ENCODE assay signal across 24 mouse cellular contexts in genomic region chr2:16696390-16696789, GRCm38 (mm10).
DNase-seq lines count a peak whose midpoint lies in the region; ATAC-seq and TF ChIP-seq lines count a peak whose summit lies in the region.
"Had no signal": no experiment of that assay in that cellular context is flagged by ENCODE, and none has a peak within 500 bp of the region (broad histone marks: within the 10 kb centered on the region; RNA-seq: fewer than 3 reads in every experiment).

No protein-coding gene starts in this region.

- peak; percentile 7 for DNase-seq in embryo, embryonic 10 days (ENCODE audit: low spot score)
- DNase-seq in embryo, embryonic 9.5 days (ENCODE audit: extremely low spot score), result no peak
- DNase-seq in lung, adult 2 months, result no peak
- DNase-seq in lung, postnatal 25 days (ENCODE audit: low spot score), result peak; percentile 28
- peak; percentile 28 for DNase-seq in retina, postnatal 1 day
- no peak for DNase-seq in gastrocnemius, postnatal 14 days
- no peak for DNase-seq in layer of hippocampus, adult 8-10 months (ENCODE audit: low spot score in 2 of 2)
- DNase-seq: adrenal gland, adult 8-10 months; adrenal gland, postnatal 25 days; cerebellum, adult 11-12 months; cerebellum, adult 9-10 months; cerebellum, postnatal 14 days; gastrocnemius, postnatal 36 days; heart, adult 2 months had no signal

- no peak for TF ChIP-seq POLR2A in lung, adult 2 months (IDR thresholded peaks at IDR 0.05; ENCODE audit: borderline replicate concordance, extremely low read depth, low read depth, low read length)

- H3K27me3 ChIP-seq in lung, embryonic 16.5 days (ENCODE audit: control insufficient read depth, insufficient read depth, low read depth, low read length), result no peaks in the 10 kb centered on the region
- H3K27me3 ChIP-seq: embryonic facial prominence, embryonic 13.5 days; forebrain, embryonic 12.5 days; forebrain, embryonic 15.5 days; hindbrain, embryonic 12.5 days; hindbrain, embryonic 15.5 days had no signal

- no peak overlapping the region for H3K27ac ChIP-seq in lung, embryonic 16.5 days (ENCODE audit: low read length)
- H3K27ac ChIP-seq: embryonic facial prominence, embryonic 10.5 days; embryonic facial prominence, embryonic 13.5 days; forebrain, embryonic 12.5 days; forebrain, embryonic 15.5 days; heart, adult 2 months; heart, embryonic 10.5 days; hindbrain, embryonic 12.5 days; hindbrain, embryonic 15.5 days had no signal

- peaks cover 2% of the 10 kb centered on the region; the same call in 1 of the 2 replicates for H3K4me1 ChIP-seq in lung, embryonic 16.5 days (replicated peaks; ENCODE audit: control insufficient read depth, insufficient read depth, low read length)
- H3K4me1 ChIP-seq in lung, adult 2 months (ENCODE audit: control insufficient read depth, insufficient read depth, low read length), result no peaks in the 10 kb centered on the region
- H3K4me1 ChIP-seq: embryonic facial prominence, embryonic 10.5 days; embryonic facial prominence, embryonic 13.5 days; forebrain, embryonic 12.5 days; forebrain, embryonic 15.5 days; heart, embryonic 10.5 days; hindbrain, embryonic 12.5 days; hindbrain, embryonic 15.5 days had no signal

- WGBS in lung, embryonic 16.5 days, result 20% methylated on average over 2 of the region's 2 CpGs
- WGBS in lung, adult 2 months, result 47% methylated on average over 2 of the region's 2 CpGs

- H3K4me3 ChIP-seq in lung, embryonic 16.5 days (ENCODE audit: low read length), result no peak overlapping the region
- H3K4me3 ChIP-seq in lung, adult 2 months (replicated peaks; ENCODE audit: extremely low read depth, low read depth, low read length), result no peak overlapping the region
- H3K4me3 ChIP-seq: embryonic facial prominence, embryonic 10.5 days; embryonic facial prominence, embryonic 13.5 days; erythroblast, embryonic 14.5 days; forebrain, embryonic 12.5 days; forebrain, embryonic 15.5 days; heart, adult 2 months; heart, embryonic 10.5 days; hindbrain, embryonic 12.5 days; hindbrain, embryonic 15.5 days had no signal

- H3K4me2 ChIP-seq in lung, embryonic 16.5 days (ENCODE audit: low read depth, low read length), result no peak overlapping the region
- H3K4me2 ChIP-seq: embryonic facial prominence, embryonic 13.5 days; forebrain, embryonic 12.5 days; forebrain, embryonic 15.5 days; hindbrain, embryonic 12.5 days; hindbrain, embryonic 15.5 days had no signal

- TF ChIP-seq CTCF in lung, adult 2 months (IDR thresholded peaks at IDR 0.05; ENCODE audit: insufficient read depth, low read length), result no peak

- intact Hi-C loops in gastrocnemius, postnatal 14 days (cut with DNase I; ENCODE audit: low total_unique reads), result no loop called here

- H3K36me3 ChIP-seq in lung, embryonic 16.5 days (ENCODE audit: control insufficient read depth, insufficient read depth, low read length), result no peaks in the 10 kb centered on the region
- H3K36me3 ChIP-seq: embryonic facial prominence, embryonic 10.5 days; embryonic facial prominence, embryonic 13.5 days; forebrain, embryonic 12.5 days; forebrain, embryonic 15.5 days; heart, embryonic 10.5 days; hindbrain, embryonic 12.5 days; hindbrain, embryonic 15.5 days had no signal

- H3K9ac ChIP-seq in lung, embryonic 16.5 days (ENCODE audit: low read length), result no peak overlapping the region
- H3K9ac ChIP-seq: embryonic facial prominence, embryonic 13.5 days; forebrain, embryonic 12.5 days; forebrain, embryonic 15.5 days; hindbrain, embryonic 12.5 days; hindbrain, embryonic 15.5 days had no signal

- no peaks in the 10 kb centered on the region for H3K9me3 ChIP-seq in lung, embryonic 16.5 days (ENCODE audit: control insufficient read depth, low read length)
- H3K9me3 ChIP-seq: embryonic facial prominence, embryonic 10.5 days; embryonic facial prominence, embryonic 13.5 days; forebrain, embryonic 12.5 days; forebrain, embryonic 15.5 days; heart, embryonic 10.5 days; hindbrain, embryonic 12.5 days; hindbrain, embryonic 15.5 days had no signal

- ATAC-seq in lung, embryonic 16.5 days (ENCODE audit: low read depth), result peak; percentile 68
- ATAC-seq: activated CD4-positive, CD25-positive, alpha-beta regulatory T cell, adult 4 months; forebrain, embryonic 15.5 days had no signal

Comparison
In these comparisons a context has a peak if more than half of its experiments do, and no peak if none do; other contexts are left out.
1. DNase-seq: peak in embryo, embryonic 10 days (single experiment), lung, postnatal 25 days (single experiment) and retina, postnatal 1 day (single experiment); none in embryo, embryonic 9.5 days (single experiment), lung, adult 2 months (single experiment), gastrocnemius, postnatal 14 days (single experiment) and layer of hippocampus, adult 8-10 months (0 of 2).